Mouse (Mus musculus) kidney, adult 2 months (tissue): ENCODE data around the gene Gm20532.

ENCODE experiments used
- CTCF ChIP-seq: fragments of 200-500 bp; conservative IDR thresholded peaks from 2 replicates; pipeline ENCODE4 v1.5.1; 2011; ENCODE audit warnings: low read depth, mild to moderate bottlenecking, control low read depth, low read length, moderate library complexity, mixed read lengths; ENCODE audit not compliant: insufficient read depth, insufficient read length
- POLR2A ChIP-seq: fragments of 200-500 bp; IDR thresholded peaks from one replicate; pipeline ENCODE4 v1.6.1; 2011; ENCODE audit warnings: low read depth, low read length, control low read depth

GRCm38 (mm10) chr2:26555076-26555475, 31.4 kb upstream of the Gm20532 start:
- TF ChIP-seq POLR2A (no peak), CTCF (no peak)
